In the genomic region with DNA sequence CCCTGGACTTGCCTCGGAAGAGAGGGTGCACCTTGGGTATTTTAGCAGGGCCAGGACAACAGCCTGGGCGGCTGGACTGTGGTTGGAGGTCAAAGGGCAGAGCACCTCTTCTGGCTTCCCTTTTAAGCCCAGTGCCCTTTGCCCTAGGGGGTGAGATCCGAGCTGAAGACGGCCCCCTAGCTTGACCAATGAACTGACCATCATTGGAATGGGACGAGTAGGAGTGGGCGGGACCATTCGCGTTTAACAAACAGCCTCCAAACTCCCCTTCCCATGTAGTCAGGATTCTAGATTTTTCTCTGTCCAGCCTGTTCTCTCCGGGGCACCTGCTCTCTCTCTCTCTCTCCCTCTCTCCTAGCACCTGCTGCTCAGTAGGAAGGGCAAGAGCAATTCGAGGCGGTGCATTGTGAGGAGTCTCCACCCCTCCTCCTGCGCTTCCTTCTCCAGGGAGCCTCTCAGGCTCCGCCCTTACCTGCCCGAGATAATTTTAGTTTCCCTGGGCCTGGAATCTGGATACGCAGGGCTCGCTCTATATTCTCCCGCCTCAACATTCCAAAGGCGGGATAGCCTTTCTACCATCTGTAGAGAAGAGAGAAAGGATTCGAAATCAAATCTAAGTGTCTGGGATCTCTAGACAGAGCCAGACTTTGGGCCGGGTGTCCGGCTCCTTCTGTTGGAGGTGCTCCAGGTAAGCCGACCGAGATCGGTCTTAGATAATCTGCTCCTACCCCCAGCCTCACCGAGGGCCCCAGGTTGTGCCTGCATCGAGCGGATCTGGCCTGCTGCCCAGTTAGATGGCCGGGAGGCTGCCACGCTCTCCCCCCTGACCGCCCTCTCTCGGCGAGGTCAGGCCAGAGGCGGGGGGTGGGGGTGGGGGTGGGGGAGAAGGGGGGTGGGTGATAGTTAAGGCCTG, we compare ENCODE assay signal across 8 mouse cellular contexts. TPM values are rescaled to one million over a fixed set of nuclear protein-coding genes. Genes with fewer than 3 reads are reported as not detected.
DNase-seq lines count a peak whose midpoint lies in the region; ATAC-seq lines count a peak whose summit lies in the region.

No protein-coding gene starts in this region.

- no peak for ATAC-seq in forebrain, embryonic 11.5 days (replicated peaks; ENCODE audit: low FRiP score)
- peak; percentile 81 for ATAC-seq in kidney, embryonic 16.5 days (ENCODE audit: low FRiP score, low TSS enrichment)
- ATAC-seq in megakaryocyte, adult 5-6 weeks (ENCODE audit: poor library complexity, severe bottlenecking): no peak

- no peaks in the 10 kb centered on the region; the same call in 1 of the 2 replicates for H3K4me1 ChIP-seq in forebrain, embryonic 11.5 days (replicated peaks; ENCODE audit: control insufficient read depth, insufficient read depth, low read length)
- H3K4me1 ChIP-seq in kidney, embryonic 16.5 days (ENCODE audit: insufficient read depth, low read length): peaks cover 14% of the 10 kb centered on the region

- H3K4me3 ChIP-seq in forebrain, embryonic 11.5 days (ENCODE audit: low read depth, low read length): no peak overlapping the region
- peak overlapping the region; percentile 56 for H3K4me3 ChIP-seq in kidney, embryonic 16.5 days (ENCODE audit: low read length)

- no peaks in the 10 kb centered on the region for H3K9me3 ChIP-seq in forebrain, embryonic 11.5 days (ENCODE audit: control insufficient read depth, low read length)
- H3K9me3 ChIP-seq in kidney, embryonic 16.5 days (ENCODE audit: low read length): no peaks in the 10 kb centered on the region; the same call in 1 of the 2 replicates

- H3K36me3 ChIP-seq in forebrain, embryonic 11.5 days (ENCODE audit: control insufficient read depth, insufficient read depth, low read length): no peaks in the 10 kb centered on the region
- H3K36me3 ChIP-seq in kidney, embryonic 16.5 days (ENCODE audit: insufficient read depth, low read length): no peaks in the 10 kb centered on the region

- 3% methylated on average over 33 of the region's 33 CpGs for WGBS in forebrain, embryonic 11.5 days
- 2% methylated on average over 32 of the region's 33 CpGs for whole genome bisulfite sequencing in kidney, embryonic 16.5 days

- H3K4me2 ChIP-seq in forebrain, embryonic 11.5 days (ENCODE audit: low read depth, low read length, severe bottlenecking): 0 out of 2 replicates have a peak overlapping the region, but pooled peaks have one; percentile 5
- H3K4me2 ChIP-seq in kidney, embryonic 16.5 days (replicated peaks; ENCODE audit: low read depth, low read length): peak overlapping the region; percentile 53

- peak; percentile 74 for DNase-seq in urinary bladder, postnatal 14 days (ENCODE audit: low spot score)
- DNase-seq in urinary bladder, postnatal 25 days (ENCODE audit: low spot score): no peak
- no peak for DNase-seq in forebrain, embryonic 11.5 days (ENCODE audit: low spot score)
- peak; percentile 71 for DNase-seq in lung, postnatal 10 days
- DNase-seq in MN1 (ENCODE audit: low spot score): no peak
- no peak for DNase-seq in ovary, postnatal 36 days (ENCODE audit: low spot score)

- H3K27ac ChIP-seq in forebrain, embryonic 11.5 days (ENCODE audit: low read depth, low read length): no peak overlapping the region
- peak overlapping the region; percentile 99 for H3K27ac ChIP-seq in kidney, embryonic 16.5 days (ENCODE audit: low read length)

- H3K27me3 ChIP-seq in forebrain, embryonic 11.5 days (ENCODE audit: control insufficient read depth, insufficient read depth, low read length): peaks cover 18% of the 10 kb centered on the region
- 0 out of 2 replicates have a peak, but pooled peaks cover 4% of the 10 kb centered on the region for H3K27me3 ChIP-seq in kidney, embryonic 16.5 days (ENCODE audit: insufficient read depth, low read length)

- H3K9ac ChIP-seq in forebrain, embryonic 11.5 days (ENCODE audit: low read length): no peak overlapping the region
- peak overlapping the region; percentile 75 for H3K9ac ChIP-seq in kidney, embryonic 16.5 days (replicated peaks; ENCODE audit: low read length)

RNA-seq across cellular contexts. Expression of a gene that starts 0.6 kb away (rescaled TPM):
- polyA plus RNA-seq in forebrain, embryonic 11.5 days (2014; fragmentation: Nextera tagmentation; extraction: Ambion mirVana): 1.8 and 1.9 TPM in 2 replicates
- polyA plus RNA-seq in kidney, embryonic 16.5 days (2015; fragmentation: Nextera tagmentation; extraction: Ambion mirVana): 86.2 and 87.7 TPM in 2 replicates
- total RNA-seq in megakaryocyte, adult 5-6 weeks (2015): not detected in 2 replicates
- total RNA-seq in megakaryocyte, adult 5-6 weeks (2017): not detected in 2 replicates

RNA-seq across cellular contexts. Expression of a gene that starts 8.0 kb away (rescaled TPM):
- 111 and 112 TPM in 2 replicates for polyA plus RNA-seq in forebrain, embryonic 11.5 days (2014; fragmentation: Nextera tagmentation; extraction: Ambion mirVana)
- polyA plus RNA-seq in kidney, embryonic 16.5 days (2015; fragmentation: Nextera tagmentation; extraction: Ambion mirVana): 108 and 113 TPM in 2 replicates
- 56.6 and 65.4 TPM in 2 replicates for total RNA-seq in megakaryocyte, adult 5-6 weeks (2015)
- total RNA-seq in megakaryocyte, adult 5-6 weeks (2017): 31.5 and 38.0 TPM in 2 replicates

RNA-seq across cellular contexts. Expression of a gene that starts 34.5 kb away (rescaled TPM):
- 19.7 and 23.2 TPM in 2 replicates for polyA plus RNA-seq in forebrain, embryonic 11.5 days (2014; fragmentation: Nextera tagmentation; extraction: Ambion mirVana)
- polyA plus RNA-seq in kidney, embryonic 16.5 days (2015; fragmentation: Nextera tagmentation; extraction: Ambion mirVana): 54.9 and 57.7 TPM in 2 replicates
- total RNA-seq in megakaryocyte, adult 5-6 weeks (2015): not detected in 2 replicates
- total RNA-seq in megakaryocyte, adult 5-6 weeks (2017): 0.28 TPM in 1 of 2 replicates, not detected in the other

RNA-seq across cellular contexts. Expression of a gene that starts 46.5 kb away (rescaled TPM):
- polyA plus RNA-seq in forebrain, embryonic 11.5 days (2014; fragmentation: Nextera tagmentation; extraction: Ambion mirVana): 9.0 and 9.2 TPM in 2 replicates
- 17.6 and 22.3 TPM in 2 replicates for polyA plus RNA-seq in kidney, embryonic 16.5 days (2015; fragmentation: Nextera tagmentation; extraction: Ambion mirVana)
- total RNA-seq in megakaryocyte, adult 5-6 weeks (2015): 2.1 and 3.3 TPM in 2 replicates
- 2.2 and 2.7 TPM in 2 replicates for total RNA-seq in megakaryocyte, adult 5-6 weeks (2017)

Comparison
In these comparisons a context has a peak if more than half of its experiments do, and no peak if none do; other contexts are left out.
1. DNase-seq: peak in urinary bladder, postnatal 14 days (single experiment) and lung, postnatal 10 days (single experiment); none in urinary bladder, postnatal 25 days (single experiment), forebrain, embryonic 11.5 days (single experiment), MN1 (single experiment) and ovary, postnatal 36 days (single experiment).
2. RNA of a gene that starts 0.6 kb away (polyA plus RNA-seq): 86.2 to 87.7 TPM in kidney, embryonic 16.5 days; 1.8 to 1.9 TPM in forebrain, embryonic 11.5 days; every median in the first group is over 10 times any median in the second.